Mouse (Mus musculus) yolk sac, embryonic 10.5 days (tissue): ENCODE data around the gene Vps11.
"Not testable (repeated sequence)": the region's sequence is repeated elsewhere in the genome, so short reads cannot be mapped to it uniquely, and the experiment has no call there.

ENCODE experiments used
- DNase-seq: peaks from one replicate; pipeline ENCODE4 v3.0.0-alpha.2; 2017; ENCODE audit warnings: low spot score

The Vps11 gene

DNA sequence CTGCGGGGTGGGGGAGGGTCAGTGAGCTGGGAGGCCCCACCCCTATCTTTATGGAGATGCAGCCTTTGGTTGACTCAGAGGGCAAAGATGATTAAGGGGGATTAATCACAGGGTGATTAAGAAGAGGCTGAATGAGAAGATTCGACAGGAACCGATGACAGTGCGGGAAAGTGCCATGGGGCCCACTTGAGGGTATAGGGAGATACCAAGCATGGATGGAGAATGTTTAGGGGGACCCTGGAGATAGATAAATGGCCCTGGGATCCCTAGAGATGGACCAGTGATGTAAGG is 47.3 kb downstream of the Vps11 start:
- no peak for DNase-seq

DNA sequence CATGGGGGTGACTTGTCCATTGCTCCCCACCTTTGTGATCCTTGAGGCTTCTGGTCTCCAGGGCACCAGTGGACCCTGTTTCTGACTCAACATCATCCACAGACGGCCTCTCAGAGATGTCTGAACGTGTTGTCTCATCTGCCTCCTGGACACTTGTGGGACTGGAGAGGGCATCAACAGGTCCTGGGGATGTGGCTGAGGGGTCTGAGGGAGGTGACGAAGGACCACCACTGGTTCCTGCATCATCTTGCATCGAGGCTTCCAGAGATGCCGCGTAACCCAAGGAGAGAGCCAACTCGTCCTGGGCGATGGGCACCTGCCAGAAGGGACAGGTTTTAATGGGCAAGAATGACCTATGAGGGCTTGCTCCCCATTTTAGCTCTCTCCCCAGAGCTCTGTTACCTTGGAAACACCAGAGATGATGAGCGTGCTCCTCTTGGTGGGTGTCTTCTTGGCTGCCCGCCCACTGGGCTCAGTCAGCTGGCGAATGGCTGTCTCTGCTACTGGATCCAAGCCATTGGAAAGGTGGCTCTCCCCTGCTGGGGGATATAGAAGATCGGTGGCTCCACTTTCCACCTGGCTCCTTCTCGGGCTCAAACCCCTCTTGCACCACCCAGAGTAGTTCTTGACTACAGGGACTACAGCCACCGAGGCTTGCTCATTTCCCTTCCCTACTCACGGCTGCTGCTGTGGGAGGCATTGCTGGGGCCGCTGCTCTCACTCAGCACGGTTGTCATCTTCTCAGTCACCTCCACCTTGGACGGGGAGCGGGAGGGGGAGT is 47.8 kb downstream of the Vps11 start:
- DNase-seq = no peak

DNA sequence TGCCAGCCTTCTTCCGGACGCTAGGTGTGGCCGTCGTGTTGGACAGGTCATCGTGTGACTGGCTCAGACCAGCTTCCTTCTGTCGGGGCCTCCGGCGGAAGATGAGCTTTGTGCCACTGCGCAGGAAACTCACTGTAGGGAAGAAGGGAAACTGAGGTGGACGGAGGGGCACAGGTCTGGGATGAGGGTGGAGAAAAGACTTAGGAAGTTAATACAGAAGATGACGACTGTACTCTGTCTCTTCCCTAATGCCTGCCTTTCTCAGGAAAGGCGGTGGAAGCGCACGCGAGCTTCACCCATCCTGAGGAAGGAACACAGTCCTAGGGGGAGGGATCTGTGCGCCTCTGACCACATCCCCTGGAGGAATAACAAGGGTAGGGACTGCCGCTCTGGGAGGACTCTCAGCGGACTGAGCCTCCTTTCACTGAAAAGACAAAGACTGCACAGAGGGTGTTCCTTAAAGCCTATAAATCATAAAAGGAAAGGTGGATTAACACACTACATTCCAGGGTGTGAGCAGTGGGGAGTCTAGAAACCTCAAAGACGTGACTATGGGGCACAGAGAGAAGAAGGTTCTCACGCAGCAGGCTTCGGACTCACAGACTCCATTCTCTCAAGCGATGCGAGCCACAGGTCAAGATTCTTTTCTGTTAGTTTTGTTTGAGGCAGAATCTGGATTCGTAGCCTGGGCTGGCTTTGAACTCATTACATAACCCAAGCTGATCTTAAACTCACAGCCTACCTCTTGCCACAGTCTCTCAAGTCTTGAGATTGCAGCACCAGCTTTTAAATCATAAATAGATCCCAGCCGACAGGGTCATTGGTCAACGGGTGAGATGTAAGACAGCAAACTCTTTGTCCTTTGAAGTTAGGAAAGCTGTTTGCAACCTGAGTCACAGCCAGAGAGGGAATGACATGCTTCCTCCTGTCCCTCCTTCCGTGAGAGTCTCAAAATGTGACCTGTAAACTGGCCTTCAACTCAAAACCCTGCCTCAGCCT is 50.0 kb downstream of the Vps11 start:
- DNase-seq = peak; percentile 32

DNA sequence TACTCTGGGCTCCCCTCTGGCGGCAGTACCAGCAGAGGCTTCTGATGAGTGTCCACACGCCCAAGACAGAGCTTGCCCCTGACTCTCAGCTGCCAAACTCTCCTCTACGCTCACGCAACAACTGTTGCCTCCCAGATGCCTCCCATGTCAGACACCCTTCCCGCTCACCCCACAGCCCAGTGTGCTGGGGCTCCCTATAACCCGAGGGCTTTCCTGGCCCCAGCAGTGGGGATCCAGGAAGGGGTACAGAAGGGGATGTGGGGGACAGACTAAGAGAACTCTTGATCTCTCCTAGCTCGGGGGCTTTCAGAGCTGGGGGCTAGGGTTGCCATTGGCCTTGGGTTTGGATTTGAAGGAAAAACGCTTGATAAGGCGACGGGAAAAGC is 50.7 kb downstream of the Vps11 start:
- DNase-seq = no peak

DNA sequence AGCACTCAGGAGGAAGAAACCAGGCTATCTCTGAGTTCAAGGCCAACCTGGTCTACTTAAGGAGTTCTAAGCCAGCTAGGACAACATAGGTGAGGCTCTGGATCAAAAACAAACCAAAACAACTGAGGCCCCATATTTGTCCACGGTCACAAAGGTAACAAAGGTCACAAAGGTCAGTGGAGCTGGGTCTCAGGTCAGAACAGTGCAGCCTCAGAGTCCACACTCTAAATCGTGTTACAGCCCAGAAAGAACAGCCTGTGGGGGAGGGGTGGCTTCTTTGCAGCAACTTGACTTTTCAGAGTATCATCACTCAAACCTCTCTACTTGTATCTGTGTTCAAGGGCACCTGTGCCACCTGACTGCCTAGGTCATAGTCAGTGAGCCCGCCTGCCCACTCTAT is 51.7 kb downstream of the Vps11 start:
- DNase-seq = peak; percentile 58

DNA sequence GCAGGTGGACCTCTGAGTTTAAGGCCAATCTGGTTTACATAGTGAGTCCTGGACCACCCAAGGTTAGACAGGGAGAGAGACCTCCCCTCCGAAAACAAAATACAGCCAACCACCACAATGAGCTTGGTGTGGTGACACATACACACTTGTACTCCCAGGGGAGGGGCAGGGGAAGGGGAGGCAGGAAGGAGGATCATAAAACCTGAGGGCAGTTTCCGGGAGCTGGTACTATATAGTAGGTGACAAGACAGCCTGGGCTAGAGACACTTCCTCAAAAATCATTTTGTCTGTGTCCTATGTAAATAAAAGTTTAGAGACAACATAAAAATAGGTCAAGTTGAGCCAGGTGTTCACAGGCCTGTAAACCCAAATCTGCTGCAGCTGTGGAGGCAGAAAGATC is 54.2 kb downstream of the Vps11 start:
- no peak for DNase-seq

DNA sequence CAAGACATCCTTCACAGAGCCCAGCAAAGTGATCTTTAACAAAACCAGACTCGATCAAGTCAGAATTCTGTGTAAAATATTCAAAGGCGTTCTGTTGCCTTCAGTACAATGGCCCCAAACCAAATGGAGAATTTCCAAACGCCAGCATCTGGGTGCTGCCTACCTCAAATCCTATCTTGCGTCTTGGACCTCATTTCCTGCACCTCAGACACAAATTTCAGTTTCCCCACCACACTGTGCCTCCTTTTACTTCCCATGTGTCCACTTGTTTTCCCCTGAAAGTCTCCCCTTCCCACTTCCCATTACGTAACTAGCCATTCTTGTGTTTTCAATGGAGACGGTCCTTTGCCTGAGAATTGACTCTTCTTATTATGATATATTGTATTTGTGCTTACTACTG is 54.9 kb downstream of the Vps11 start:
- no peak for DNase-seq

DNA sequence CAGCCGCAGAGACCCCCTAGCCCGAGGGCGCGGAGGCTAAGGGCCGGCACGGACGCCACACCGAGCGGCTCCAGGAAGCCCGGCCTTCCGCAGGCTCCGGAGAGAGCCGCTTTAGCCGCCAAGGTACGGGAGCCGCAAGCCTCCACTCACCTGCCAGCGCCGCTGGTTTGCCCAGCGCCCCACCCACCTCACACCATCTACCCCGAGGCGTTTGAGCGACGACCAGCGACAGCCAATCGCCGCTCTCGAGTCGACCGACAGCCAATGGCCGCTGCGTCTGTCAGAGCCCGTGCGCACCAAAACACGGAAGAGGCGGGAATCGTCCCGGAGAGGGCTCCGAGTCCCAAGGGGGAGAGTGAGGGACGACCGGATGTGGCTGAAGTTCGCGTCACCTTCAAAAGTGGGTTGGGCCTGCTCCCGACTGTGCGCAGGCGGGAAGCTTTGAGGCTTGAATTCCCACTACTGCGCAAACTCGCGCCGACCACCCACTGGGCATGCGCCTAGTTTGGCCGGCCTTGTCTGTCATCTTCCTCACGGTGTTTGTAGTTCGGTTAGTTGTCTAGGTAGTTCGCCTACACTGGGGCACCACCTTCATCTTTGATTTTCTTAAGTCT is 55.9 kb downstream of the Vps11 start, which contains the start of gene Hinfp:
Hinfp (minus strand) TSS at position 206 of the 614 bp plus-strand sequence.
- peak; percentile 100 for DNase-seq

DNA sequence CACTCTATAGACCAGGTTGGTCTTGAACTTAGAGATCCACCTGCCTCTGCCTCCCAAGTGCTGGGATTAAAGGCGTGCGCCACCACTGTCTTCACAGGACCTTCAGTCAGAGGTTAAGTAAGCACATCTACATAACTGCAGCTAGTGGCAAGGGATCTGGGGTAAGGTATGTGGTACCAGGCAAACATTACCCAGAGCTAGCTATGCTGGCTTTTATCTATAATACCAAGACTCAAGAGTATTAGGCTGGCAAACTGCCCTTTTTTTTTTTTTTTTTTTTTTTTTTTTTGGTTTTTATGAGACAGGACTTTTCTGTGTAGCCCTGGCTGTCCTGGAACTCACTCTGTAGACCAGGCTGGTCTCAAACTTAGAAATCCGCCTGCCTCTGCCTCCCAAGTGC is 61.5 kb downstream of the Vps11 start:
- DNase-seq = not testable (repeated sequence)
